Mouse (Mus musculus): ENCODE data around the gene Enpep.

- no peak for TF ChIP-seq CTCF (IDR thresholded peaks at IDR 0.05; ENCODE audit: borderline replicate concordance, insufficient read depth, low read length)
- no peak for TF ChIP-seq POLR2A (IDR thresholded peaks at IDR 0.05; ENCODE audit: low read depth, low read length)
Measured at GRCm38 (mm10) chr3:129221380-129222260, 110.9 kb downstream of the Enpep start.
